Mouse (Mus musculus) bone marrow, adult 2 months (tissue): Measurements from ENCODE around the gene Atp2a2.

Experiments
- CTCF ChIP-seq: fragments of 200-500 bp; IDR thresholded peaks from 2 replicates; pipeline ENCODE4 v1.5.1; 2011; ENCODE audit warnings: low read length, control low read depth; ENCODE audit not compliant: control insufficient read depth, insufficient read depth
- POLR2A ChIP-seq: fragments of 200-500 bp; IDR thresholded peaks from 2 replicates; pipeline ENCODE4 v1.6.1; 2011; ENCODE audit warnings: low read depth, mild to moderate bottlenecking, control low read depth, low read length, borderline replicate concordance; ENCODE audit not compliant: control insufficient read depth

DNA sequence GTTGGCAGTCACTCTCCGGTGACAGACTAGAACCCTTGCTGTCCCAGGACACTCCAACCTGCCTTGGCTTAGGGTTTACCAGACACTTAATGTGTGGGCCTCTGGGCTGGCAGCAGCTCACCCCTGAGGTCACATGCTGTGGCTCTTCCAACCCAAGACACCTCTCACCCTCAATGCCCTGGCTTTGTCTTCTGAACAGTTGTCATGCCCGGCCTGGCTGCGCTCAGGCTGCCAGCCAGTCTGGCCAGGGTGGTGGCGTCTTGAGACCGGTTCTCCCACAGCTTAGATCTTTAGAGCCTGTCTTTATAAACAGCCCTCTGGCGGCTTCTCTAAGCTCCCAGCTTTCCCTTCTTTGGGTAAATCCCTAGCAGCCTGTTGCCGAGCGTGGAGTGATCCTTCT, 54.2 kb downstream of the Atp2a2 start:
- TF ChIP-seq CTCF (no peak), POLR2A (no peak)
